Mouse (Mus musculus) midbrain, postnatal 0 days (tissue): ENCODE results near the gene Gm21970. TPM values are rescaled to one million over a fixed set of nuclear protein-coding genes. Genes with fewer than 3 reads are reported as not detected.

Source experiments
- ATAC-seq: fragments of 200-750 bp; cut with Nextera tagmentation; 2 replicates; pipeline ENCODE4 v1.8.0; 2017; ENCODE audit warnings: moderate number of reproducible peaks, mild to moderate bottlenecking, moderate TSS enrichment, moderate library complexity; ENCODE audit not compliant: low FRiP score
- DNase-seq: peaks from one replicate; pipeline ENCODE4 v3.0.0-alpha.2; 2015; ENCODE audit warnings: low spot score
- H3K27ac ChIP-seq: fragments of 300-500 bp; sonication (generic); 2 replicates; pipeline ENCODE4 v1.5.1; 2014; ENCODE audit warnings: low read depth, mild to moderate bottlenecking, low read length, mixed read lengths
- H3K27me3 ChIP-seq: fragments of 300-500 bp; sonication (generic); 2 replicates; pipeline ENCODE4 v1.6.1; 2014; ENCODE audit warnings: low read length, control low read depth, mixed read lengths; ENCODE audit not compliant: insufficient read depth
- H3K36me3 ChIP-seq: fragments of 300-500 bp; sonication (generic); 2 replicates; pipeline ENCODE4 v1.6.1; 2014; ENCODE audit warnings: low read length, control low read depth, mixed read lengths; ENCODE audit not compliant: insufficient read depth
- H3K4me1 ChIP-seq: fragments of 300-500 bp; sonication (generic); 2 replicates; pipeline ENCODE4 v1.6.1; 2014; ENCODE audit warnings: mild to moderate bottlenecking, control low read depth, antibody characterized with exemption, low read length, mixed read lengths; ENCODE audit not compliant: insufficient read depth
- H3K4me2 ChIP-seq: fragments of 300-500 bp; sonication (generic); 2 replicates; pipeline ENCODE4 v1.6.1; 2014; ENCODE audit warnings: low read depth, mild to moderate bottlenecking, low read length, mixed read lengths; ENCODE audit not compliant: poor library complexity, severe bottlenecking
- H3K4me3 ChIP-seq: fragments of 300-500 bp; sonication (generic); 2 replicates; pipeline ENCODE4 v1.5.1; 2014; ENCODE audit warnings: low read depth, mild to moderate bottlenecking, low read length, moderate library complexity
- H3K9ac ChIP-seq: fragments of 300-500 bp; sonication (generic); replicated peaks from 2 replicates; pipeline ENCODE4 v1.6.1; 2014; ENCODE audit warnings: mild to moderate bottlenecking, low read length, moderate library complexity, mixed read lengths; ENCODE audit not compliant: poor library complexity, severe bottlenecking
- H3K9me3 ChIP-seq: fragments of 300-500 bp; sonication (generic); 2 replicates; pipeline ENCODE4 v1.6.1; 2016; ENCODE audit warnings: low read length, control low read depth
- CTCF ChIP-seq: IDR thresholded peaks from 2 replicates; pipeline ENCODE4 v1.5.1; 2016; ENCODE audit warnings: antibody characterized with exemption, mild to moderate bottlenecking
- WGBS: fragments of 180-500 bp; shearing (Covaris S2); extraction: QIAGEN DNeasy Blood & Tissue Kit; methylation state at CpG from one replicate; pipeline ENCODE4 v1.1.7; 2014; 5-methylcytosine and 5-hydroxymethylcytosine counted together
- polyA plus RNA-seq: library from polyadenylated mRNA; unstranded; fragments of >200 nt; fragmentation: Nextera tagmentation; extraction: Ambion mirVana; gene quantifications from 2 replicates; pipeline ENCODE4 v1.2.1, GENCODE M21; 2015
- total RNA-seq: library from RNA; depleted of rRNA; stranded (reverse); fragments of >200 nt; gene quantifications from 2 replicates; pipeline ENCODE4 v1.2.3, GENCODE M21; 2014; rRNA removed

Gene Gm21970
- total and polyA plus RNA-seq, 2 experiments from 2014 or later: not detected

DNA sequence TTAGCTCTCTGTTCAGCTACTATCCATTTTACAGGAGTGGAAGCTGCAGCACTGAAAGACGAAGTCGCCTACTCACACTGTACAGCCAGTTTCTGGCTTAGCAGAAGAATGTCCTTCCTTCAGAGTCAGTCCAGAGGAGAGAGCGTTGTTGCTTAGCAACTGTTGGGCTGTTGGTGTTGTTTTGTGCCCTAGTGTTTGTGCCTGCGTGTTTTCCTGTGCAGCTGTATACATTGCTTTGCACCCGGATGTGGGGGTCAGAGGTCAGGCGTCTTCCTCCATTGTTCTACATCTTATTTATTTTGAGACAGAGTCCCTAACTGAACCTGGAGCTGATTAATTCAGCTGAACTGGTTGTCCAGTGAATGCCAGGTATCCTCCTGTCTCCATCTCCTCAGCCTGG lies 75.0 kb downstream of the Gm21970 start:
- DNase-seq (peak; percentile 58), ATAC-seq (no peak)
- TF ChIP-seq CTCF: no peak

More for the DNA sequence above, 75.0 kb downstream of the Gm21970 start:
- 44% methylated on average over 6 of the region's 6 CpGs for WGBS
- no peaks in the 10 kb centered on the region for H3K36me3 ChIP-seq
- no peak overlapping the region for H3K27ac ChIP-seq
- no peaks in the 10 kb centered on the region for H3K9me3 ChIP-seq
- H3K4me3 ChIP-seq: no peak overlapping the region
- H3K4me1 ChIP-seq: peaks cover 8% of the 10 kb centered on the region
- H3K9ac ChIP-seq: no peak overlapping the region
- H3K4me2 ChIP-seq: peak overlapping the region; percentile 90; the same call in 1 of the 2 replicates
- no peaks in the 10 kb centered on the region for H3K27me3 ChIP-seq

Other genes with a start within 250 kb of the Gm21970 start
- gene Olig2, start 166.3 kb upstream of the Gm21970 start, total RNA-seq: 36.0 and 58.4 TPM in 2 replicates
- gene Olig2, start 166.3 kb upstream of the Gm21970 start, polyA plus RNA-seq: 13.3 and 15.7 TPM in 2 replicates
- 153 and 196 TPM in 2 replicates for gene Olig1, start 121.9 kb upstream of the Gm21970 start, total RNA-seq
- gene Olig1, start 121.9 kb upstream of the Gm21970 start, polyA plus RNA-seq: 167 and 180 TPM in 2 replicates
- 32.2 and 33.5 TPM in 2 replicates for gene Ifnar2, start 18.9 kb upstream of the Gm21970 start, total RNA-seq
- gene Ifnar2, start 18.9 kb upstream of the Gm21970 start, polyA plus RNA-seq: 40.1 and 47.5 TPM in 2 replicates
- 5.5 and 7.5 TPM in 2 replicates for gene Il10rb, start 14.4 kb downstream of the Gm21970 start, total RNA-seq
- gene Il10rb, start 14.4 kb downstream of the Gm21970 start, polyA plus RNA-seq: 10.5 and 12.8 TPM in 2 replicates
- 61.1 and 78.9 TPM in 2 replicates for gene Ifnar1, start 93.5 kb downstream of the Gm21970 start, total RNA-seq
- 30.9 and 32.4 TPM in 2 replicates for gene Ifnar1, start 93.5 kb downstream of the Gm21970 start, polyA plus RNA-seq
- gene Ifngr2, start 155.4 kb downstream of the Gm21970 start, total RNA-seq: 59.3 and 75.1 TPM in 2 replicates
- 140 and 141 TPM in 2 replicates for gene Ifngr2, start 155.4 kb downstream of the Gm21970 start, polyA plus RNA-seq
- gene Tmem50b, start 206.1 kb downstream of the Gm21970 start, total RNA-seq: 78.2 and 83.9 TPM in 2 replicates
- 103 and 107 TPM in 2 replicates for gene Tmem50b, start 206.1 kb downstream of the Gm21970 start, polyA plus RNA-seq
- 3.9 and 6.1 TPM in 2 replicates for gene Dnajc28, start 227.3 kb downstream of the Gm21970 start, total RNA-seq
- gene Dnajc28, start 227.3 kb downstream of the Gm21970 start, polyA plus RNA-seq: 2.6 and 4.3 TPM in 2 replicates